Mouse (Mus musculus): ENCODE results near the gene Myh6.
"Not testable (repeated sequence)": the region's sequence is repeated elsewhere in the genome, so short reads cannot be mapped to it uniquely, and the experiment has no call there.

Gene Myh6

DNA sequence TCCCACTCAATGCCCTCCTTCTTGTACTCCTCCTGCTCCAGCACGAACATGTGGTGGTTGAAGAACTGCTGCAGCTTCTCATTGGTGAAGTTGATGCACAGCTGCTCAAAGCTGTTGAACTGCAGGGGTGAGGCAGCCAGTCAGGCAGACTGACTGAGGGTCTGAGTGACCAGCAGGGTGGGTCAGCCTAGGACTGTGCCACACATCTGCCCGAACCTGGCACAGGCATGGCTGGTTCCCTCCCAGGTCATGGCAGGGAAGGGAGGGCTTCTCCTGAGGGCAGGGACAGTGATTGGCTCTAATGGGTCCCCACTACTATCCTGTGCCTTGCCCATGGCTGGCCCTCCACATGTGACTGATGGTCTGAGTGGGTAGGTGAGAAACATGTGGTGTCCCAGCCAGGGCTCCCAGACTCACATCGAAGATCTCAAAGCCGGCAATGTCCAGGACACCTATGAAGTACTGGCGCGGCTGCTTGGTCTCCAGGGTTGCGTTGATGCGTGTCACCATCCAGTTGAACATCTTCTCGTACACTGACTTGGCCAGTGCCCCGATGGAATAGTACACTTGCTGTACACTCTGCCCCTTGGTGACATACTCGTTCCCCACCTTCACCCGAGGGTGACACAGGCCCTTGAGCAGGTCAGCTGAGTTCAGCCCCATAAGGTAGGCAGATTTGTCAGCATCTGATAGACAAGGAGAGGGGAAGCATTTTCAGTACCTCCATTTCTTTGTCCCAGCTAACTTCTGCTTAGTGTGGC is 6.7 kb downstream of the Myh6 start:
- in situ Hi-C loops (cut with MboI; ENCODE audit: low sequenced_read_pairs) = not testable (repeated sequence)

GRCm38 (mm10) chr14:54959197-54959596 is 7.5 kb downstream of the Myh6 start:
- in situ Hi-C loops (cut with MboI; ENCODE audit: low sequenced_read_pairs) = no loop called here

DNA sequence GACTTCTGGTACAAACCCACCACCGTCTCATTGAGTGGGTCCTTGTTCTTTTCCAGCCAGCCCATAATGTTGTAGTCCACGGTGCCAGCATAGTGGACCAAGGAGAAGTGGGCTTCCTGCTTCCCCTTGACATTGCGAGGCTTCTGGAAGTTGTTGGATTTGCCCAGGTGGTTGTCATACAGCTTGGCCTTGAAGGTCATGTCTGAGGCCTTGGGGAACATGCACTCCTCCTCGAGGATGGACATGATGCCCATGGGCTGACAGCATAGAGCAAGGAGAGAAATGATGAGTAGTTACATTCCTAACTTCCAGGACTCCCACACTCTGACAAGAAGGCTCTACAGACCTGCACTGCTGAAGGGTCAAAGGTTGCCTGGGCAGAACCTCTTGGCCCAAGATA is 8.2 kb downstream of the Myh6 start:
- in situ Hi-C loops (cut with MboI; ENCODE audit: low sequenced_read_pairs) = no loop called here

DNA sequence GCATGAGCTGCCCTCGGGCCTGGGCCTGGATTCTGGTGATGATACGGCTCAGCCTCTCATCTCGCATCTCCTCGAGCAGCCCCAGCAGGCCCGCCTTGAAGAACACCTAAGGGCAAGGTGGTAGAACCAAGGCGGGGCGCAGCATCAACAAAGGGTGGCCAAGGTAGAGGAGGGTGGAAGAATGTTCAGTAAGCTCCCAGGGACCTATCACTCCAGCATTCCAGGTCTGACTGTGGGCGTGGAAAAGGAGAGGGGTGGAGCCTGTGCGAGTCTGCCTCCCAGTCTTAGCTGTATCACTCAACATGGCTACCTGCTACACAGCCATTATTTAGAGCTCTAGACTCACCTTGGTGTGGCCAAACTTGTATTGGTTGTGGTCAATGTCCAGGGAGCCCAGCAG is 10.2 kb downstream of the Myh6 start:
- in situ Hi-C loops (cut with MboI; ENCODE audit: low sequenced_read_pairs) = no loop called here

DNA sequence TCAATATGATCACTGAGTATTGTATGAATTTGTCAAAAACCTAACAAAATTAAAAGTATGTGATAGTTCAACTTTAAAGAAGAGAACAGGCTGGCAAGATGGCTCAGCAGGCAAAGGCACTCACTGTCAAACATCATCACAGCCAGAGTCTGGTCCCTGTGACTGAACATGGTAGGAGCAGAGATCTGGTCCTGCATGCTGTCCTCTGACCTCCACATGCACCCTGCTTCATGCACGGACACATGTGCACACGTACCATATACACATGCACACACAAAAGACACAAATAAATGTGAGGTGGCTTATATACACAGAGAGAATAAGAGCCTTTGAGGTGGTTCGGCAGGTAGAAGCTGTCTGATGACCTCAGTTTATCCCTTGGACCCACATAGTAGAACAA is 11.2 kb downstream of the Myh6 start:
- in situ Hi-C loops (cut with MboI; ENCODE audit: low sequenced_read_pairs) = no loop called here

GRCm38 (mm10) chr14:54954474-54954873 is 12.3 kb downstream of the Myh6 start:
- in situ Hi-C loops (cut with MboI; ENCODE audit: low sequenced_read_pairs) = no loop called here

DNA sequence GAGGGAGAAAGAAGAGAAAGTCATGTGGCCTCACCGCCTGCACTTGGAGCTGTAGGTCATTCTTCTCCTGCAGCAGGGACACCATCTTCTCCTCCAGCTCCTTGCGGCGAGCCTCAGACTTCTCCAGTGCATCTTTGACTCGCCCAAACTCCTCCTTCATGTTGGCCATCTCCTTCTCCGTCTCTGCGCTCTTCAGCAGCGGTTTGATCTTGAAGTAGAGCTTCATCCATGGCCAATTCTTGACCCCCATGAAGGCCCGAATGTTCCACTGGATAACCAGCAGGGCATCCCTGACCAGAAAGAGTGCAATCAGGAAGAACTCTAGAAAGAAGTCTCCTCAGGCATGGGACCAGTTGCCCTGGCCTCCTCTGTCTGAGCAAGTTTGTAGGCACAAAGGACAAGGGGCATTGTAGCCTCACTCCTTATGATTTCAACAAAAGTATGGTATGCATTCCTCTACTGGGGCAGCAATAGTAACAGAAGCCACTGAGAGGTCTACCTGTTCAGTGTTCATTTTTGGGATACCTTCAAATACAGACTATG is 13.0 kb downstream of the Myh6 start:
- in situ Hi-C loops (cut with MboI; ENCODE audit: low sequenced_read_pairs) = no loop called here

GRCm38 (mm10) chr14:54951587-54951986 is 15.1 kb downstream of the Myh6 start:
- in situ Hi-C loops (cut with MboI; ENCODE audit: low sequenced_read_pairs) = no loop called here

DNA sequence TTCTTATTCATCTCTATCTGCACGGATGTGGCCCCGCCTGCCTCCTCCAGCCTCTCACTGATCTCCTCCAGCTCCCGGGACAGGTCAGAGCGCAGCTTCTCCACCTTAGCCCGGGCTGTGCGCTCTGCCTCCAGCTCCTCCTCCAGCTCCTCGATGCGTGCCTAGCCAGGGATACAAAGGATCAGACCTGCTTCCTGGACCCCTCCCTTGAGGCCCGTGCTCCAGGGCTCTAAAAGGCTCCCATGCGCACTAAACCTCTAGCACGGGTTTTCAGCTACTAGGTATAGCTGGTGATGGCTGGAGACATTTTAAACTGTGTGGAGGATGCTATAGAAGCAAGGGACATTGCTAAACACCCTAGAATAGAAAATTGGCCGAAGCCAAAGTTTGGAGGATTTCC is 16.2 kb downstream of the Myh6 start:
- in situ Hi-C loops (cut with MboI; ENCODE audit: low sequenced_read_pairs) = no loop called here

DNA sequence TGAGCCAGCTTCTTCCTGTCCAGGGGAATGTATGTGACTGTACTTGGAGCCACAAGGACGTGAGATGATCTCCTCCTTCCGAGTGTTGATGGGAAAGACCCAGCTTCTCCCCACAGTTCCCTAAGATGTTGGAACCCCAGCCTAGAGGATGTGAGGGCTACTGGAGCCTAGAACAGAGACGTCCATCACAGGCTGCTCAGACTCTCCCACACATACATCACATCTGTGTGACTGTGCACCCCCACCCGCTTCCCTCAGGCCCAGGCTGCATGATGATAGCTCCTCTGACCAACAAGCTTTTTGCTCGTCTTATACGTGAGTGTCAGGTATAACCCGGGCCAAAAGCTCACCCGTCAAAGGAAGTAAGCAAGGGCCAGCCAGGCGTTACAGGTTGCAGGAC is 17.9 kb downstream of the Myh6 start:
- in situ Hi-C loops (cut with MboI; ENCODE audit: low sequenced_read_pairs) = no loop called here

- in situ Hi-C loops (cut with MboI; ENCODE audit: low sequenced_read_pairs) = not testable (repeated sequence)
Observed at GRCm38 (mm10) chr14:54947008-54947407, 19.7 kb downstream of the Myh6 start.

DNA sequence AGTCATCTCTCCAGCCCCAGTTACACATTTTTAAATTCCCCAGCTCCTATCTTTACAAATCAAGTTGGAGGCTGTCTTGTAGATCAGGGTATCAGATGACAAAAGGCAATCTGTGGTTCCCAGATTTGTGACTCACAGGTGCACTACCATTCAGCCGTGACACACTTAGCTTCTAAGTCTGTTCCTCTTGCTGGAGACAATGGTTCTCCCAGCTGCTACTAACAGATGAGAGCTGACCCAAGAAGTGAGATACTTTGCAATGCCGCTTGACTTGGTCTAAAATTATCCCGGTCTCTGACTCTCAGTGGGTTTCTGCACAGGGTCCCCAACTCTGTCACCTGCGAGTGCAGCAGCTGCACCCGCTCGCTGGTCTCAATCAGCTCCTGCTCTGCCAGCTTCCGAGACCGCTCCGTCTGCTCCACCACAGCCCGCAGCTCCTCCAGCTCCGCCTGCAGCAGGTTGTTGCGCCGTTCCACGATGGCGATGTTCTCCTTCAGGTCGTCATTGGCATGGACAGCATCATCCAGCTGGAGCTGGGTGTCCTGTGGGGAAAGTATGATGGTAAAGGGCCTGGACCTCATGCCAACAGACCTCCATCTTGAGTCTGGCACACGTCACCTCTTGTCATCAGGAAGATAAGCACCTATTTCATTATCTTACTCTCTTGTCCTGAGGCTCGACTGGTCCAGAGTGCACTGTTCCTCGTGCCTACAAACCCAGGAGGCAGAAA is 20.6 kb downstream of the Myh6 start:
- in situ Hi-C loops (cut with MboI; ENCODE audit: low sequenced_read_pairs) = no loop called here

DNA sequence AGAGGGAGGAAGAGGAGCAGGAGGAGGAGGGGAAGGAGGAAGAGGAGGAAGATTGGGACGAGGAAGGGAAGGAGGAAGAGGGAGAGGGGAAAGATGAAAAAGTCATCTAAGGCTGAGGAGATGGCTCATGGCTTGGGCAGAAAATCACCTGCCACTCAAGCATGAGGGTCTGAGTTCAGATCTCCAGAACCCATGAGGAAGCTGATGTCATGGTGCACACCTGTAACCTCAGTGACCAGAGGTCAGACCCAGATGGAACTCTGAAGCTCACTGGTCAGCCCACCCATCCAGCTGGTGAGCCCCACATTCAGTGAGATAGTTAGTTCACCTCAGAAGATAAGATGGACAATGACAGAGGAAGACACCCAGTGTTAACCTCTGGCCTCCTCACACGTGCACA is 21.8 kb downstream of the Myh6 start:
- in situ Hi-C loops (cut with MboI; ENCODE audit: low sequenced_read_pairs) = loop anchor here (5.0 kb wide), 1 partner anchor 43 kb away; no protein-coding TSS in a partner anchor

DNA sequence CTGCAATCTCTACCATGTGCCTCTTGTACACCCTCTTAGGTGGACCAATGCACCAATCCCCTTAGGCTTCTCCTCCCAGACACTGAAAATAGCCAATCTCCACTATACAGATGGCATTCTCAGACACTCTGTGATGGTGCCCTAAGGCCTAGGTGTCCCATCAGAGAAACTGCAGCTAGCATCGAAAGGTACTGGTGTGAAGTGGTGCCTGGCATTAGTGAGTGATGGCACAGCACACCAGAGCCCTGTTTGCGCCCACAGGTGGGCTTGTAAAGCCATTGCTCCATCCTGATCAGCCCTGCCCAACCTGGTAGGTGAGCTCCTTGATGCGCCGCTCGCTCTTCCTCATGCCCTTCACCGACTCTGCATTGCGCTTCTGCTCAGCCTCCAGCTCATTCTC is 22.8 kb downstream of the Myh6 start:
- in situ Hi-C loops (cut with MboI; ENCODE audit: low sequenced_read_pairs) = loop anchor here (5.0 kb wide), 1 partner anchor 42 kb away; no protein-coding TSS in a partner anchor

DNA sequence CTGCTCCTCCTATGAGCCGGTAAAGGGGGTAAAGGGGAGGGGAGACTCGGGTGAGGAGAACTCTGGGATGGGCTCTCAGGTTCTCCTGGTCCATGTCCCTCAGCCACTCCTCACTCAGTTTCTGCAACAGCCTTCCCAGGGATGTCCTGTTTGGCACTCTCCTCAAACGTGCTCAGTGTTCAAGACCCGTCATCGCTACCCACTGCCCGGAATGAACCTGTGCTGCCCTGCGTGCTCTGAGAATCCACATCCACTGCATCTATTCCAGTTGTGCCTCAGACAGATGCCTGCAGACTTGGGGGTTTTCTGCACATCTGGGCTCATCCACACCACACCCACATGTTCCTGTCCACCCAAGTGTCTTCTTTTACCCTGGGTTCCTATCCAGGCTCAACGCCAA is 24.2 kb downstream of the Myh6 start:
- in situ Hi-C loops (cut with MboI; ENCODE audit: low sequenced_read_pairs) = loop anchor here (5.0 kb wide), 1 partner anchor 40 kb away; no protein-coding TSS in a partner anchor

GRCm38 (mm10) chr14:54941024-54941978 is 25.4 kb downstream of the Myh6 start:
- in situ Hi-C loops (cut with MboI; ENCODE audit: low sequenced_read_pairs) = loop anchor here (5.0 kb wide), 1 partner anchor 39 kb away; no protein-coding TSS in a partner anchor

- in situ Hi-C loops (cut with MboI; ENCODE audit: low sequenced_read_pairs) = loop anchor here (5.0 kb wide), 1 partner anchor 38 kb away; no protein-coding TSS in a partner anchor
Observed at GRCm38 (mm10) chr14:54940176-54940530, 26.6 kb downstream of the Myh6 start.

DNA sequence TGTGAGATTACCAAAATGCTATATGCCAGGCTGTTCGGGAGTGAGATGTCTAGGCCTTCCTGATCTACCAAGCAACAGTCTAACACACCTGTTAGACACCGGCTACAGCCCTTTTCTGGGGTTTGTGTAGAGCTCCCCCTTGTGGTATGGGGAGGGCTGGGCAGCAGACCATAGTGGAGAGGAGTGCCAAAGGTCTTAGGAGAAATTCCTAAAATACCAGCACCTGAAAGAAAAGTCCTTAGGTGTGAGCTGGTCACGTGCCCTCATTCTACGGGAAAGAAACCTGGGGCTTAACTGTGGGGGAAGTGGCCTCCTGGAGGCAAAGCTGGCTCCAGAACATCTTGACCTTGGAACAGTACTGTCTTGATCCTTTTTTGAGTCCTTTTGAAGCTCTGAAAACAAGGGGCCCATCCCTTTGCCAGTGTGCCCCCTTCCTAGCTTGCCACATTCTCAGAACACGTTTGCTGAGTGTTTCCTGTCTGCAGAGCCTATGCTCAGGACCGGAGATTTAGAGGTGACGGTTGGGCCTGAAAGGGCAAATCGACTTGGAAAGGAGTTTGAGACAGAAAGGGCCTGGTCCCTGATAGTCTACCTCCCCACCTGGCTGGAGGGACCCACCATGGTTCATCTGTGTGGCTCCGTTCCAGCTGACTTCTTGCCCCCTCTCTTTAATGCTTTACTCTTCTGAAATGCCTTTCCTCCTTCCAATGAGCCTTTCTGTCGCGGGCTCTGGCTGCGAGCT is 27.1 kb downstream of the Myh6 start:
- in situ Hi-C loops (cut with MboI; ENCODE audit: low sequenced_read_pairs) = loop anchor here (5.0 kb wide), 1 partner anchor 37 kb away; no protein-coding TSS in a partner anchor

- in situ Hi-C loops (cut with MboI; ENCODE audit: low sequenced_read_pairs) = no loop called here
Observed at GRCm38 (mm10) chr14:54938431-54939219, 28.1 kb downstream of the Myh6 start.
